Mouse (Mus musculus) G1E (cell line): ENCODE measurements around the gene Ms4a4b.

Experiments used
- CTCF ChIP-seq: IDR thresholded peaks from 2 replicates; pipeline ENCODE4 v1.5.1; 2012; ENCODE audit warnings: low read depth, low read length, inconsistent platforms, mixed read lengths
- GATA1 ChIP-seq: IDR thresholded peaks from 2 replicates; pipeline ENCODE4 v1.6.1; 2012; ENCODE audit warnings: borderline replicate concordance, low read length, inconsistent platforms, mixed read lengths
- TAL1 ChIP-seq: conservative IDR thresholded peaks from 2 replicates; pipeline ENCODE4 v1.6.1; 2012; ENCODE audit warnings: low read depth, low read length, inconsistent platforms, mixed read lengths

GRCm38 (mm10) chr19:11408591-11408990, 34.8 kb upstream of the Ms4a4b start:
- TF ChIP-seq GATA1, result no peak
- TF ChIP-seq CTCF, result no peak
- no peak for TF ChIP-seq TAL1
